Mouse (Mus musculus): ENCODE data around the gene Mcm3. TPM values are rescaled to one million over a fixed set of nuclear protein-coding genes. Genes with fewer than 3 reads are reported as not detected.
"Not testable (repeated sequence)": the region's sequence is repeated elsewhere in the genome, so short reads cannot be mapped to it uniquely, and the experiment has no call there.

Gene Mcm3
- polyA plus RNA-seq, 1 experiment from 2014 or later: 27.6 TPM

GRCm38 (mm10) chr1:20791414-20791813 lies 28.7 kb downstream of the Mcm3 start:
- no peaks in the 10 kb centered on the region for H3K36me3 ChIP-seq (ENCODE audit: control insufficient read depth, insufficient read depth)
- no peak overlapping the region for H3K4me3 ChIP-seq (ENCODE audit: low read depth, low read length)
- WGBS: 65% methylated on average over 7 of the region's 7 CpGs
- no peak overlapping the region for H3K9ac ChIP-seq (ENCODE audit: low read depth, low read length)
- no peaks in the 10 kb centered on the region for H3K4me1 ChIP-seq (replicated peaks; ENCODE audit: control insufficient read depth, insufficient read depth, low read length)
- H3K27ac ChIP-seq (ENCODE audit: low read depth, low read length): no peak overlapping the region
- H3K9me3 ChIP-seq (ENCODE audit: control insufficient read depth): no peaks in the 10 kb centered on the region
- H3K4me2 ChIP-seq (replicated peaks; ENCODE audit: low read depth): no peak overlapping the region
- no peak for TF ChIP-seq CTCF (IDR thresholded peaks at IDR 0.05; ENCODE audit: low read depth)
- no peak for ATAC-seq
- no peaks in the 10 kb centered on the region for H3K27me3 ChIP-seq (replicated peaks; ENCODE audit: control insufficient read depth, insufficient read depth, low read length)

GRCm38 (mm10) chr1:20790517-20790916 lies 29.6 kb downstream of the Mcm3 start, which contains the start of gene Il17f:
TSS of gene Il17f (minus strand) at chr1:20790617.
- H3K4me1 ChIP-seq (replicated peaks; ENCODE audit: control insufficient read depth, insufficient read depth, low read length); ATAC-seq; H3K9me3 ChIP-seq (ENCODE audit: control insufficient read depth); H3K27ac ChIP-seq (ENCODE audit: low read depth, low read length); H3K36me3 ChIP-seq (ENCODE audit: control insufficient read depth, insufficient read depth); H3K9ac ChIP-seq (ENCODE audit: low read depth, low read length); H3K27me3 ChIP-seq (replicated peaks; ENCODE audit: control insufficient read depth, insufficient read depth, low read length); H3K4me2 ChIP-seq (replicated peaks; ENCODE audit: low read depth); H3K4me3 ChIP-seq (ENCODE audit: low read depth, low read length): not testable (repeated sequence)
- whole genome bisulfite sequencing: 87% methylated on average over 1 of the region's 1 CpGs

GRCm38 (mm10) chr1:20788419-20788818 lies 31.7 kb downstream of the Mcm3 start:
- no peak for TF ChIP-seq CTCF (IDR thresholded peaks at IDR 0.05; ENCODE audit: low read depth)
- no peaks in the 10 kb centered on the region for H3K4me1 ChIP-seq (replicated peaks; ENCODE audit: control insufficient read depth, insufficient read depth, low read length)
- no peak for ATAC-seq
- H3K9ac ChIP-seq (ENCODE audit: low read depth, low read length): no peak overlapping the region
- H3K27me3 ChIP-seq (replicated peaks; ENCODE audit: control insufficient read depth, insufficient read depth, low read length): no peaks in the 10 kb centered on the region
- H3K36me3 ChIP-seq (ENCODE audit: control insufficient read depth, insufficient read depth): no peaks in the 10 kb centered on the region
- H3K9me3 ChIP-seq (ENCODE audit: control insufficient read depth): no peaks in the 10 kb centered on the region
- H3K27ac ChIP-seq (ENCODE audit: low read depth, low read length): no peak overlapping the region
- H3K4me2 ChIP-seq (replicated peaks; ENCODE audit: low read depth): no peak overlapping the region
- WGBS: 38% methylated on average over 10 of the region's 10 CpGs
- H3K4me3 ChIP-seq (ENCODE audit: low read depth, low read length): no peak overlapping the region

GRCm38 (mm10) chr1:20787046-20787445 lies 33.1 kb downstream of the Mcm3 start:
- Histone ChIP-seq H3K27ac (ENCODE audit: low read depth, low read length) (no peak overlapping the region), H3K9me3 (ENCODE audit: control insufficient read depth) (no peaks in the 10 kb centered on the region), H3K4me2 (replicated peaks; ENCODE audit: low read depth) (no peak overlapping the region), H3K4me3 (ENCODE audit: low read depth, low read length) (no peak overlapping the region), H3K36me3 (ENCODE audit: control insufficient read depth, insufficient read depth) (no peaks in the 10 kb centered on the region), H3K4me1 (replicated peaks; ENCODE audit: control insufficient read depth, insufficient read depth, low read length) (no peaks in the 10 kb centered on the region), H3K27me3 (replicated peaks; ENCODE audit: control insufficient read depth, insufficient read depth, low read length) (no peaks in the 10 kb centered on the region), H3K9ac (ENCODE audit: low read depth, low read length) (no peak overlapping the region)
- ATAC-seq: no peak
- no peak for TF ChIP-seq CTCF (IDR thresholded peaks at IDR 0.05; ENCODE audit: low read depth)
- WGBS: 43% methylated on average over 8 of the region's 8 CpGs

- H3K27ac ChIP-seq (ENCODE audit: low read depth, low read length): no peak overlapping the region
Observed at GRCm38 (mm10) chr1:20778366-20778765, 41.7 kb downstream of the Mcm3 start.

GRCm38 (mm10) chr1:20774026-20774730 lies 45.9 kb downstream of the Mcm3 start:
- not testable (repeated sequence) for H3K9ac ChIP-seq (ENCODE audit: low read depth, low read length); H3K4me3 ChIP-seq (ENCODE audit: low read depth, low read length); H3K4me1 ChIP-seq (replicated peaks; ENCODE audit: control insufficient read depth, insufficient read depth, low read length); H3K27me3 ChIP-seq (replicated peaks; ENCODE audit: control insufficient read depth, insufficient read depth, low read length); ATAC-seq; H3K4me2 ChIP-seq (replicated peaks; ENCODE audit: low read depth); H3K36me3 ChIP-seq (ENCODE audit: control insufficient read depth, insufficient read depth); H3K27ac ChIP-seq (ENCODE audit: low read depth, low read length); H3K9me3 ChIP-seq (ENCODE audit: control insufficient read depth)
- 77% methylated on average over 4 of the region's 4 CpGs for WGBS

More at GRCm38 (mm10) chr1:20778366-20778765, 41.7 kb downstream of the Mcm3 start:
- no peak for TF ChIP-seq CTCF (IDR thresholded peaks at IDR 0.05; ENCODE audit: low read depth)
- no peaks in the 10 kb centered on the region for H3K4me1 ChIP-seq (replicated peaks; ENCODE audit: control insufficient read depth, insufficient read depth, low read length)
- no peaks in the 10 kb centered on the region for H3K27me3 ChIP-seq (replicated peaks; ENCODE audit: control insufficient read depth, insufficient read depth, low read length)
- 84% methylated on average over 2 of the region's 2 CpGs for whole genome bisulfite sequencing
- no peaks in the 10 kb centered on the region for H3K9me3 ChIP-seq (ENCODE audit: control insufficient read depth)
- H3K4me2 ChIP-seq (replicated peaks; ENCODE audit: low read depth): no peak overlapping the region
- H3K4me3 ChIP-seq (ENCODE audit: low read depth, low read length): no peak overlapping the region
- no peaks in the 10 kb centered on the region for H3K36me3 ChIP-seq (ENCODE audit: control insufficient read depth, insufficient read depth)
- no peak overlapping the region for H3K9ac ChIP-seq (ENCODE audit: low read depth, low read length)
- ATAC-seq: no peak
